Mouse (Mus musculus): Measurements from ENCODE around the gene Gm20532. TPM values are rescaled to one million over a fixed set of nuclear protein-coding genes. Genes with fewer than 3 reads are reported as not detected.
"Not testable (repeated sequence)": the region's sequence is repeated elsewhere in the genome, so short reads cannot be mapped to it uniquely, and the experiment has no call there.

Gene Gm20532
- polyA plus RNA-seq, 1 experiment from 2014 or later, result not detected

GRCm38 (mm10) chr2:26661143-26661752, 74.8 kb downstream of the Gm20532 start:
- Histone ChIP-seq H3K4me2 (peak overlapping the region; percentile 66), H3K36me3 (ENCODE audit: insufficient read depth) (no peaks in the 10 kb centered on the region), H3K9me3 (ENCODE audit: low read depth, low read length) (no peaks in the 10 kb centered on the region), H3K27ac (ENCODE audit: low read depth) (no peak overlapping the region), H3K27me3 (ENCODE audit: insufficient read depth, low read length) (no peaks in the 10 kb centered on the region), H3K9ac (no peak overlapping the region; the same call in 1 of the 2 replicates), H3K4me1 (ENCODE audit: insufficient read depth) (no peaks in the 10 kb centered on the region), H3K4me3 (ENCODE audit: low read depth, low read length) (peak overlapping the region; percentile 29)
- 0% methylated on average over 20 of the region's 20 CpGs for WGBS
- peak; percentile 24; the same call in 1 of the 2 replicates for TF ChIP-seq CTCF (IDR thresholded peaks at IDR 0.05; ENCODE audit: low read depth)
- ATAC-seq (ENCODE audit: insufficient read depth) (peak; percentile 47; the same call in 1 of the 2 replicates), DNase-seq (peak; percentile 67)

- Histone ChIP-seq H3K9ac (no peak overlapping the region; the same call in none of the 2 replicates), H3K4me1 (ENCODE audit: insufficient read depth) (no peaks in the 10 kb centered on the region), H3K27ac (ENCODE audit: low read depth) (no peak overlapping the region), H3K4me2 (peak overlapping the region; percentile 66), H3K36me3 (ENCODE audit: insufficient read depth) (no peaks in the 10 kb centered on the region), H3K9me3 (ENCODE audit: low read depth, low read length) (no peaks in the 10 kb centered on the region), H3K27me3 (ENCODE audit: insufficient read depth, low read length) (no peaks in the 10 kb centered on the region), H3K4me3 (ENCODE audit: low read depth, low read length) (peak overlapping the region; percentile 29)
- ATAC-seq (ENCODE audit: insufficient read depth) (peak; percentile 35; the same call in 1 of the 2 replicates), DNase-seq (no peak)
- 32% methylated on average over 29 of the region's 29 CpGs for WGBS
- TF ChIP-seq CTCF (IDR thresholded peaks at IDR 0.05; ENCODE audit: low read depth), result no peak
Measured at GRCm38 (mm10) chr2:26661768-26662508, 75.5 kb downstream of the Gm20532 start.

- no peak overlapping the region for H3K4me3 ChIP-seq (ENCODE audit: low read depth, low read length)
- H3K36me3 ChIP-seq (ENCODE audit: insufficient read depth), result no peaks in the 10 kb centered on the region
- H3K27ac ChIP-seq (ENCODE audit: low read depth), result no peak overlapping the region
- no peak overlapping the region; the same call in 1 of the 2 replicates for H3K4me2 ChIP-seq
- no peak overlapping the region for H3K9ac ChIP-seq
- DNase-seq (no peak), ATAC-seq (ENCODE audit: insufficient read depth) (no peak)
- TF ChIP-seq CTCF (IDR thresholded peaks at IDR 0.05; ENCODE audit: low read depth), result no peak
- H3K27me3 ChIP-seq (ENCODE audit: insufficient read depth, low read length), result no peaks in the 10 kb centered on the region
- H3K9me3 ChIP-seq (ENCODE audit: low read depth, low read length), result no peaks in the 10 kb centered on the region
- WGBS, result 68% methylated on average over 13 of the region's 13 CpGs
- H3K4me1 ChIP-seq (ENCODE audit: insufficient read depth), result no peaks in the 10 kb centered on the region
Measured at GRCm38 (mm10) chr2:26662509-26662882, 76.1 kb downstream of the Gm20532 start.

- no peak overlapping the region for H3K27ac ChIP-seq (ENCODE audit: low read depth)
- H3K9ac ChIP-seq, result no peak overlapping the region
- TF ChIP-seq CTCF (IDR thresholded peaks at IDR 0.05; ENCODE audit: low read depth), result no peak
- no peak overlapping the region for H3K4me3 ChIP-seq (ENCODE audit: low read depth, low read length)
- H3K36me3 ChIP-seq (ENCODE audit: insufficient read depth), result no peaks in the 10 kb centered on the region
- H3K4me1 ChIP-seq (ENCODE audit: insufficient read depth), result no peaks in the 10 kb centered on the region
- H3K9me3 ChIP-seq (ENCODE audit: low read depth, low read length), result no peaks in the 10 kb centered on the region
- WGBS, result 55% methylated on average over 10 of the region's 10 CpGs
- H3K27me3 ChIP-seq (ENCODE audit: insufficient read depth, low read length), result no peaks in the 10 kb centered on the region
- no peak overlapping the region for H3K4me2 ChIP-seq
- no peak for DNase-seq
- no peak for ATAC-seq (ENCODE audit: insufficient read depth)
Measured at GRCm38 (mm10) chr2:26663112-26663511, 76.7 kb downstream of the Gm20532 start.

- not testable (repeated sequence) for H3K36me3 ChIP-seq (ENCODE audit: insufficient read depth); H3K4me2 ChIP-seq; H3K27ac ChIP-seq (ENCODE audit: low read depth); H3K9me3 ChIP-seq (ENCODE audit: low read depth, low read length); H3K4me3 ChIP-seq (ENCODE audit: low read depth, low read length); ATAC-seq (ENCODE audit: insufficient read depth); H3K4me1 ChIP-seq (ENCODE audit: insufficient read depth); H3K9ac ChIP-seq; H3K27me3 ChIP-seq (ENCODE audit: insufficient read depth, low read length)
- 65% methylated on average over 1 of the region's 1 CpGs for WGBS
- TF ChIP-seq CTCF (IDR thresholded peaks at IDR 0.05; ENCODE audit: low read depth), result peak; percentile 74
- DNase-seq, result peak; percentile 76
Measured at GRCm38 (mm10) chr2:26663551-26663950, 77.1 kb downstream of the Gm20532 start.

GRCm38 (mm10) chr2:26668746-26669145, 82.3 kb downstream of the Gm20532 start:
- no peak overlapping the region for H3K4me2 ChIP-seq
- H3K27ac ChIP-seq (ENCODE audit: low read depth), result no peak overlapping the region
- no peak for TF ChIP-seq CTCF (IDR thresholded peaks at IDR 0.05; ENCODE audit: low read depth)

GRCm38 (mm10) chr2:26671182-26671581, 84.7 kb downstream of the Gm20532 start, which contains the start of gene Lcn4:
TSS of gene Lcn4 (minus strand) at chr2:26671282.
- Histone ChIP-seq H3K4me1 (ENCODE audit: insufficient read depth) (no peaks in the 10 kb centered on the region), H3K27ac (ENCODE audit: low read depth) (no peak within 1 kb of the TSS), H3K9ac (no peak within 1 kb of the TSS), H3K36me3 (ENCODE audit: insufficient read depth) (no peaks in the 10 kb centered on the region), H3K4me2 (no peak within 1 kb of the TSS), H3K4me3 (ENCODE audit: low read depth, low read length) (no peak within 1 kb of the TSS), H3K27me3 (ENCODE audit: insufficient read depth, low read length) (no peaks in the 10 kb centered on the region), H3K9me3 (ENCODE audit: low read depth, low read length) (no peaks in the 10 kb centered on the region)
- 79% methylated on average over 3 of the region's 3 CpGs for WGBS
- TF ChIP-seq CTCF (IDR thresholded peaks at IDR 0.05; ENCODE audit: low read depth), result no peak
- ATAC-seq (ENCODE audit: insufficient read depth) (no peak), DNase-seq (no peak)

More at GRCm38 (mm10) chr2:26668746-26669145, 82.3 kb downstream of the Gm20532 start:
- Histone ChIP-seq H3K36me3 (ENCODE audit: insufficient read depth) (no peaks in the 10 kb centered on the region), H3K9ac (no peak overlapping the region), H3K27me3 (ENCODE audit: insufficient read depth, low read length) (no peaks in the 10 kb centered on the region), H3K4me1 (ENCODE audit: insufficient read depth) (no peaks in the 10 kb centered on the region), H3K9me3 (ENCODE audit: low read depth, low read length) (no peaks in the 10 kb centered on the region), H3K4me3 (ENCODE audit: low read depth, low read length) (no peak overlapping the region)
- ATAC-seq (ENCODE audit: insufficient read depth) (no peak), DNase-seq (no peak)

MicroRNAs within 50 kb of the gene (microRNA counts, 519-probe panel; counts per million panel counts)
- microRNA mmu-miR-126-3p, result 5,080 counts per million, percentile 96 among the panel's probes with 10 or more counts
- 4,349 counts per million, percentile 90 among the panel's probes with 10 or more counts for microRNA mmu-miR-126-5p

Small RNA genes within 50 kb of the gene (microRNA-seq; reads per million reads assigned to microRNA genes)
- gene Mir126a (ENCODE audit: borderline number of aligned reads), result 6.9 reads per million, percentile 22 among the genes with 10 or more reads in this experiment
- not detected for gene Mir126b (ENCODE audit: borderline number of aligned reads)

Other genes starting within 250 kb of the Gm20532 start
- 29.1 and 32.1 TPM in 2 replicates for gene Dnlz, start 234.5 kb upstream of the Gm20532 start, polyA plus RNA-seq (2014; fragmentation: Nextera tagmentation; extraction: Ambion mirVana)
- gene Card9, start 225.7 kb upstream of the Gm20532 start, polyA plus RNA-seq (2014; fragmentation: Nextera tagmentation; extraction: Ambion mirVana), result 2.4 and 2.8 TPM in 2 replicates
- gene Snapc4, start 206.0 kb upstream of the Gm20532 start, polyA plus RNA-seq (2014; fragmentation: Nextera tagmentation; extraction: Ambion mirVana), result 28.1 and 32.8 TPM in 2 replicates
- gene Entr1, start 197.3 kb upstream of the Gm20532 start, polyA plus RNA-seq (2014; fragmentation: Nextera tagmentation; extraction: Ambion mirVana), result 103 and 116 TPM in 2 replicates
- 97.4 and 104 TPM in 2 replicates for gene Pmpca, start 197.3 kb upstream of the Gm20532 start, polyA plus RNA-seq (2014; fragmentation: Nextera tagmentation; extraction: Ambion mirVana)
- gene Inpp5e, start 177.4 kb upstream of the Gm20532 start, polyA plus RNA-seq (2014; fragmentation: Nextera tagmentation; extraction: Ambion mirVana), result 18.6 and 22.4 TPM in 2 replicates
- gene Sec16a, start 141.4 kb upstream of the Gm20532 start, polyA plus RNA-seq (2014; fragmentation: Nextera tagmentation; extraction: Ambion mirVana), result 36.0 and 36.5 TPM in 2 replicates
- 37.7 and 44.0 TPM in 2 replicates for gene Notch1, start 70.0 kb upstream of the Gm20532 start, polyA plus RNA-seq (2014; fragmentation: Nextera tagmentation; extraction: Ambion mirVana)
- 269 and 311 TPM in 2 replicates for gene Egfl7, start 6.6 kb upstream of the Gm20532 start, polyA plus RNA-seq (2014; fragmentation: Nextera tagmentation; extraction: Ambion mirVana)
- 30.2 and 32.9 TPM in 2 replicates for gene Agpat2, start 17.8 kb downstream of the Gm20532 start, polyA plus RNA-seq (2014; fragmentation: Nextera tagmentation; extraction: Ambion mirVana)
- 28.3 and 30.0 TPM in 2 replicates for gene Fam69b, start 41.8 kb downstream of the Gm20532 start, polyA plus RNA-seq (2014; fragmentation: Nextera tagmentation; extraction: Ambion mirVana)
- not detected in 2 replicates for gene Lcn4, start 84.6 kb downstream of the Gm20532 start, polyA plus RNA-seq (2014; fragmentation: Nextera tagmentation; extraction: Ambion mirVana)

Measured in lung, embryonic 14.5 days (tissue).